Mouse (Mus musculus): ENCODE results near the gene Hist1h4f. TPM values are rescaled to one million over a fixed set of nuclear protein-coding genes. Genes with fewer than 3 reads are reported as not detected.

Hist1h4f gene
- polyA plus RNA-seq, 1 experiment from 2014 or later = 0.66 TPM

Other genes starting within 250 kb of the Hist1h4f start
- 25.9 TPM for gene Zfp322a, start 182.4 kb downstream of the Hist1h4f start, polyA plus RNA-seq (2017; shearing (Covaris generic))
- gene Abt1, start 127.8 kb downstream of the Hist1h4f start, polyA plus RNA-seq (2017; shearing (Covaris generic)) = 12.4 TPM
- 0.05 TPM for gene Btn1a1, start 85.7 kb downstream of the Hist1h4f start, polyA plus RNA-seq (2017; shearing (Covaris generic))
- gene Btn2a2, start 62.8 kb downstream of the Hist1h4f start, polyA plus RNA-seq (2017; shearing (Covaris generic)) = not detected
- 5.1 TPM for gene Hist1h4h, start 20.6 kb downstream of the Hist1h4f start, polyA plus RNA-seq (2017; shearing (Covaris generic))
- not detected for gene Hist1h2af, start 17.7 kb downstream of the Hist1h4f start, polyA plus RNA-seq (2017; shearing (Covaris generic))
- 0.53 TPM for gene Hist1h3g, start 16.2 kb downstream of the Hist1h4f start, polyA plus RNA-seq (2017; shearing (Covaris generic))
- not detected for gene Hist1h2bh, start 8.3 kb downstream of the Hist1h4f start, polyA plus RNA-seq (2017; shearing (Covaris generic))
- 0.37 TPM for gene Hist1h3f, start 7.6 kb downstream of the Hist1h4f start, polyA plus RNA-seq (2017; shearing (Covaris generic))
- 0.60 TPM for gene Hist1h1d, start 1.6 kb upstream of the Hist1h4f start, polyA plus RNA-seq (2017; shearing (Covaris generic))
- 2.0 TPM for gene Hist1h3e, start 10.7 kb upstream of the Hist1h4f start, polyA plus RNA-seq (2017; shearing (Covaris generic))
- gene Hist1h2ae, start 19.6 kb upstream of the Hist1h4f start, polyA plus RNA-seq (2017; shearing (Covaris generic)) = 4.5 TPM
- 3.0 TPM for gene Hist1h2bg, start 19.7 kb upstream of the Hist1h4f start, polyA plus RNA-seq (2017; shearing (Covaris generic))
- gene Hist1h2bf, start 22.5 kb upstream of the Hist1h4f start, polyA plus RNA-seq (2017; shearing (Covaris generic)) = 0.68 TPM
- gene Hist1h2ad, start 22.7 kb upstream of the Hist1h4f start, polyA plus RNA-seq (2017; shearing (Covaris generic)) = not detected
- gene Hist1h3d, start 24.1 kb upstream of the Hist1h4f start, polyA plus RNA-seq (2017; shearing (Covaris generic)) = 0.18 TPM
- 17.1 TPM for gene Hist1h4d, start 29.9 kb upstream of the Hist1h4f start, polyA plus RNA-seq (2017; shearing (Covaris generic))
- gene Hist1h2be, start 69.5 kb upstream of the Hist1h4f start, polyA plus RNA-seq (2017; shearing (Covaris generic)) = 3.0 TPM
- gene Hist1h1e, start 70.9 kb upstream of the Hist1h4f start, polyA plus RNA-seq (2017; shearing (Covaris generic)) = 13.2 TPM
- gene Hist1h2ac, start 132.3 kb upstream of the Hist1h4f start, polyA plus RNA-seq (2017; shearing (Covaris generic)) = 0.59 TPM
- gene Hist1h2bc, start 132.6 kb upstream of the Hist1h4f start, polyA plus RNA-seq (2017; shearing (Covaris generic)) = 10.5 TPM
- not detected for gene Hist1h1t, start 144.2 kb upstream of the Hist1h4f start, polyA plus RNA-seq (2017; shearing (Covaris generic))
- gene Hist1h4c, start 146.8 kb upstream of the Hist1h4f start, polyA plus RNA-seq (2017; shearing (Covaris generic)) = 5.3 TPM
- 0.74 TPM for gene Hfe, start 159.2 kb upstream of the Hist1h4f start, polyA plus RNA-seq (2017; shearing (Covaris generic))
- 23.2 TPM for gene Hist1h1c, start 187.2 kb upstream of the Hist1h4f start, polyA plus RNA-seq (2017; shearing (Covaris generic))
- 0.38 TPM for gene Hist1h3c, start 194.0 kb upstream of the Hist1h4f start, polyA plus RNA-seq (2017; shearing (Covaris generic))
- gene Hist1h2bb, start 195.1 kb upstream of the Hist1h4f start, polyA plus RNA-seq (2017; shearing (Covaris generic)) = not detected
- gene Hist1h2ab, start 199.5 kb upstream of the Hist1h4f start, polyA plus RNA-seq (2017; shearing (Covaris generic)) = 1.7 TPM
- gene Hist1h3b, start 200.6 kb upstream of the Hist1h4f start, polyA plus RNA-seq (2017; shearing (Covaris generic)) = not detected
- 14.5 TPM for gene Hist1h4b, start 205.4 kb upstream of the Hist1h4f start, polyA plus RNA-seq (2017; shearing (Covaris generic))
- not detected for gene Hist1h4a, start 209.6 kb upstream of the Hist1h4f start, polyA plus RNA-seq (2017; shearing (Covaris generic))
- 4.0 TPM for gene Hist1h3a, start 210.7 kb upstream of the Hist1h4f start, polyA plus RNA-seq (2017; shearing (Covaris generic))
- 1.1 TPM for gene Hist1h1a, start 212.0 kb upstream of the Hist1h4f start, polyA plus RNA-seq (2017; shearing (Covaris generic))
- not detected for gene Trim38, start 218.3 kb upstream of the Hist1h4f start, polyA plus RNA-seq (2017; shearing (Covaris generic))